Mouse (Mus musculus) Muller cell, postnatal 12 days (primary cell): Measurements from ENCODE around the gene Ubr4.
"Not testable (repeated sequence)": the region's sequence is repeated elsewhere in the genome, so short reads cannot be mapped to it uniquely, and the experiment has no call there.

Experiments used
- DNase-seq: peaks from one replicate; pipeline ENCODE4 v3.0.0-alpha.2; 2015; ENCODE audit errors: inconsistent ontology term

The Ubr4 gene

DNA sequence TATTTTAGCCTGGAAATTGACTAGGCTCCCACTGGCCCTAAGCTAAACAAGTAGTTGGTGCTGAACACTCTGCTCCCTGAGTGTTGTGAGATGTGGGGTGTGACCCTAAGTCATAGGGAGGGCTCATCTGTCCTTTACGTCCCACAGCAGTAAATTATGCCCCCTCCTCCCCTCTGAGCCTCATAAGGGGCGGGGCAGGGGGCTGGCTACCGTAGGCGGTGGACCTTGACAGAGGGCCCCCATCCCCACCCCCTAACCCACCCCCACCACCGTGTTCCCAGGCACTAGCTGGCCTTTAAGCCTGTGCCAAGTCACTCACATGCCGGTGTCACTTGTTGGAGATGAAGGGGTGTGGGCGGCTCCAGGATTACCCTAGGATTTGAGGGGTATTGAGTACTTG is 132.1 kb downstream of the Ubr4 start:
- DNase-seq = no peak

DNA sequence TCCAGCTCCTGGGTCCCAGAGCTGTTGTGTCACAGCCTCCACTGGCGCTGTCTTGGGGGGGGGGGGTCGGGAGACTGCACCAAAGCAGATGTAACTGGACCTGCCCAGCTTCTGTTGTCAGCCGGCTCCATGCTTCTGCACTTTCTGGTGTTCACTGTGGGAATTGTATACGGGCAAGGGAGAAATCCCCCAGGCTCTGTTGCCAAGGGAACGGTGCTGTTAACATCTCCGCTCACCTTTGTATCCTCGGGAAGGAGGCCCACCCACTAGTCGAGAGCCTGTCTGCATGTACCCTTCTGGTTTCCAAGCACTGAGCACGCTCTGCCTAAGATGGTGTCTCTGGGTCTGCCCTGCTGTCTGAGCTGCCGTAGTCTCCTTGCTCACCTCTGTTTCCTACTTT is 134.7 kb downstream of the Ubr4 start:
- DNase-seq = no peak

DNA sequence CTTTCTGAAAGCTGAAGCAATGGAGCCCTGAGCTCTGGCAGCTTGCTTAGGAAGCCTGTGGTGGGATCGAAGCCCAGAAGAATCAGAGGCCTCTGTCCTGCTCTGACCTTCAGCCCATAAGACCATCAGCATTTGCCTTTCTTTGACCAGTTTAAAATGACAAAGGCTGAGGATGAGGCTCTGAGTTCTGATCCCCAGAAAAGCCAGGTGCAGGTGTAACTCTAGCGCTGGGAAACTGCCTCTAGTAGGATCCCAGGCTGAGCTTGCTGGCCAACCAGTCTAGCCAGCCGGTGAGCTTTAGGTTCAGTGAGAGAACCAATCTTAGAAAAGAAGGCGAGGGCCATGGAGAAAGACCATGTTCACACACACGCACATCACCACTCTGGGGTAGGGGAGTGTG is 135.9 kb downstream of the Ubr4 start:
- no peak for DNase-seq

DNA sequence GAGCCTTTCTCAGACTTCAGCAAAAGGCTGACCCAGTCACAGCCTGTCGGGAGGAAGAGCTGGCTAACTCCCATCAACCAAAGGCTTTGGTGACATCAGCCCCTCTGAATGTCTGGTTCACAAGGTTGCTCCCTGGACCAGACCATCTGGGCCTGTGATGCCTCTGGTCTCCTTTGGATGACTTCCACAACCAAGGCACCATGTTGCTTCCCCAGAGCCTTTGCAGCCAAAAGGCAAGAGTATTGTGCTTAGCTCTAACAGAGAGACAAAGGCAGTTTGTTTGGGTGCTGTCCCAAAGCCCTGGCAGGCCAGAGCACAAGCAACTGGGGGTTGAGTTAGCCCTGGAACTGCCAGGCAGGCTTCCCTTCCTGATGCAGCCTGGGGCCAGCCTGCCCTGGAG is 137.5 kb downstream of the Ubr4 start:
- DNase-seq = peak; percentile 94

DNA sequence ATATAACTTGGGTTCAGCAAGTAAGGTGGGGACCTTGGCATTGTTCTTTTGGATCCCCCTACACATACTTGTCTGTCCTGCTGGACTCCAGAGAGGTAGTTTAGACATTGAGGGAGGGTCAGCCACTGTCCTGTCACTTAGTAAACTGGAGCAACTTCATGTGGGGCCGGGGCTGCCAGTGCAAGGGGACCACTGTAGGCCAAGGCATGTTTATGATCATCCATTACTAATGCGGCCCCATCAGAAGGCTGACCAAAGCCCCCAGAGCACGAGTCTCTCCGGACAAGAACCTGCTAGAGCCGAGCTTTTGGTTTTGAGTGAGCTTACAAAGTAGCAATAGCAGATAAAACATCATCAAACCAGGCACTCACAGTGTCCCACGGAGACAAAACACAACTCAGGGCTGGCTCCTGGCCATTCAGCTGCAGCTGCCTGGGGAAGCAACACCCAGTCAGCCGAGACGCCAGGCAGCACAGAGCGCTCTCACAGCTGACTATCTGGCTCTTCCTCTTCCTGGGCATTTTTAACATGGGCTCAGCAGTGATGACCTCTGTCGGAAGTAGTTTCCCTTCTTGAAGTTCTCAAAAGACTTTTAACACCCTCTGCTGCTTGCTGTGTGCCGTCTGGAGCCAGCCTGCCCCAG is 138.1 kb downstream of the Ubr4 start:
- DNase-seq = peak; percentile 72

DNA sequence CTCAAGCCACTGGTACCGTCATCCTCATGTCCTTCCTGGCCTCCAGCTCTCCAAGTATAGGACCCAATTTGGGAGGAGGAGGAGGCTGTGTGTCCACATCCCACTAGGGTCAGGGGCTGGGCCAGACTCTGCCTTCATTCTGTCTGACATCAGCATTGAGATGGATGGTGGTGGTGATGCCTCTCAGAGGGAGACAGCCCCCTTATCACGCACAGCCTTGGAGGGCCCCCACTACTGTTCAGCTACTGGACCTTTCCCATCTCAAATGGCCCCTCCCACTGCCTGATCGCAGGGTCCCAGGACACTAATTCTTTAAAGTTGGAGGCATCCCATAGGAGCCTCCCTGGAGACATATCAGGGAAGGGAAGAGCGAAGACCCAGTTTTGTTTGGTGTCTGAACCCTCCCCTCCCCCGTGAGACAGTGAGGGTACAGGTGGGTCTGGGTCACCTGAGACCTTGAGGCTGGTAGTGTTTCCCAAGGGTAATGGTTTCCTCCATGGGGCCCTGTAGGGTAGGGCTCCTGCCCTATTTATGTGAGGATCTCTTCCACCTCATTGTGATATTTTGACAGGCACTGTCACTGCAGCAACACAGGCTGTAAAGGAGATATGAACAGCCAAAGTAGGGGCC is 139.2 kb downstream of the Ubr4 start:
- DNase-seq = no peak

DNA sequence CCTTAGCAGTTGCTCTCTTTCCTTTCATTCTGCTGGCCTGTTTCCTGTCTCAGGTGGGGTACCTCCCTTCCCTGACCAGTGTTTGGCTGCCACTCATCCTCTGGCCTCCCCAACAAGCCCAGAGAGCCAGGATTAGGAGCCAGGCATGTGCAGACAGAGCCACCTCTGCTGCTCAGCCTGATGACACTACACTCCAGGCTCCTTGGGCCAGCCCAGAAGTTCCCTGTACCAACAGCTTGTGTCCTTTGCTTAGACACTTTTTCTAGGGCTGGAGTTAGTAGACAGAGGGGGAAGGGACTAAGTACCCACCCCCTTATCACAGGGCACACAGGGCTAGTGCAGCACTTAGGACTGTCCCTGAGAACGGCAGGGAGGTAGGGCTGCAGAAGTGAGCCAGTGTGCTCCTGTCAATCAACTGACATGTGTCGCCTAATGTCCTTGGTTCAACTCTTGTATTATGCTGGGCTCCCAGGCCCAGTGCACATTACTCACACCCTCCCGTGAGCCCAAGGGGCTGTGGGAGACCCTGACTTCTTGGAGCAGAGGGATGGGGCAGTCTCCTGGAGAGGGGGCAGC is 139.9 kb downstream of the Ubr4 start:
- DNase-seq = no peak

DNA sequence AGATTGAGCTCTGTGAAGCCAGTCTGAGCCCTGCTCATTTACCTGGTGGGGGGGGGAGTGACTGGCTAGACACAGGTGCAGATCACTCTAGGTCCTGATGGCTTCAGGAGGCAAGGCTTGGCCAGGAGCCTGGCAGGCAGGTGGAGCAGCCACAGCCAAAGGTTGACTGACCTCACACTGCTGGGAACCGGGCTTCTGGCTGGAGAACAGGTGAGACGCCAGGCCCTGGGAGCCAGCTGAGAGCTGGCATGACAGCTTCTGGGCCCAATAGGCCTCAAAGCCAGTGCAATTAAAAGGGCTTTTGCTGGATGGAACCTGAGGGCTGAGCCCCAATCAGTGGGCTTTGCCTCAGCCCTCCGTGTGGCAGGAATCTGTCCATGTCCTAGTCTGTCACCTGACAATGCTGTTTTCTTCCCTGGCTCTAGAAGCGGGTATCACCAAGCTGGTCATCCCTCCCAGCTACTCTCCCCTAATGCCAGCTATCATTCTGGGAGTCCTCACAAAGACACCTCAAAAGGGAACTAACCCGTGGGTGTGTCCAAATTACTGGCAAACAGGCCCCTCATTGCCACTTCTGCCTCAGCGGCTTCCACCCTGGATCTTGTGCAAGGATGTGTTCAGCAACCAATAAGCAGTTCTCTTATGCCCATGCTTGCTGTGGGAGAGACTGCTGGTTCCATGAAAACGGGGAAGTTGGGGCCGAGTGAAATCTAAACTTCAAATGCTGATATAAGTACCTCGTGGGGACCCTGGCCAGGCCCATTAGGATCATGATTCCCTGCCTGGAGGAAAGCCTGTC is 141.0 kb downstream of the Ubr4 start:
- no peak for DNase-seq

DNA sequence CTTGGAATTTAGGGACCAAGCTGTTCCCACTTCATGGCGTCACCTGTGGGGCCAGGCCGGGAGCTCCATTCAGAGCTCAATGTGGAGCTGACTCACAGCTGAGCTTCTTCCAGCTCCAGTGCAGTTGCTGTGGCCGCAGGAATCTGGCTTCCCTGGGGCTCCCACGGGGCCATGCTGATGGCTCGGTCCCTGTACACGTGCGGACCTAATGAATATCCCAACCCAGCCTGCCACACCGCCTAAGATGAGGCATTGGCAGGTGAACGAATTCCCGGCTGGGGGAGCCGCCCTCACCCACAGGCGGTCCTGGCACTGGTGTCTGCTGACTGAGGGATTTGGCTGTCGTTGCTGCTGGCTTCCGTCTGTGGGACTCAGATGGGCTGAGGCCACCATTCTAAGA is 148.4 kb downstream of the Ubr4 start:
- peak; percentile 98 for DNase-seq

DNA sequence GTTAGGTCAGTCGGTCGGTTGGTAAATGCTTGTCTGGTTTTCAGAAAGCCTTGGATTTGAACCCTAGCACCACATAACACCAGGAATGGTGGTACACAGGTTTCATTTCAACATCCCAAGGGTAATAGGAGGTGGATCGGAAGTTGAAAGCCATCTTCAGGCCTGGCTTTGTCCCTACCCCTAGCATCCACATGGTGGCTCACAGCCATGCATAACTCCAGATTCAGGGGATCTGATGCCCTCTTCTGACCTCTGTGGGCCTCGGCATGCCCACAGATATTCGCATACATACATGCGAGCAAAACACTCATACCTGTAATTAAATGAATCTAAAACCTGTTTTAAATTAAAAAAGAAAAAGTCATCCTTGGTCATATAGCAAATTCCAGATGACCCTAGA is 149.3 kb downstream of the Ubr4 start:
- no peak for DNase-seq

DNA sequence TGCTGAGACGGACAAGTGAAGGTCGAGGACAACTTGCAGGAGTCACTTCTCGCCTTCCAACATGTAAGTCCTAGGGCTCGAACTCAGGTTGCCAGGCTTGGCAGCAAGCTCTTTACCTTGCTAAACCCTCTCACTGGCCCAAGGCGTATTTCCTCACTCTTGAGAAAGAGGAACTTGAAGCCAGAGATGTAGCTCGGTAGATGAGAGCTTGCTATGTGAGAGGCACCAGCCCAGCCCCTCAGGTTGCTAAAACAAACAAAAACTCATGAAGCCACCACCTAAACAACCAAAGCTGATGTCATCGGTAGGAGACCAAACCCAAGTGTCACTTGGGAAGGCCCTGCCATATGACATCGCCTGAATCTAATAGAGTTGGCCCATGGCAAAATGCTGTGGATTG is 151.5 kb downstream of the Ubr4 start:
- no peak for DNase-seq

DNA sequence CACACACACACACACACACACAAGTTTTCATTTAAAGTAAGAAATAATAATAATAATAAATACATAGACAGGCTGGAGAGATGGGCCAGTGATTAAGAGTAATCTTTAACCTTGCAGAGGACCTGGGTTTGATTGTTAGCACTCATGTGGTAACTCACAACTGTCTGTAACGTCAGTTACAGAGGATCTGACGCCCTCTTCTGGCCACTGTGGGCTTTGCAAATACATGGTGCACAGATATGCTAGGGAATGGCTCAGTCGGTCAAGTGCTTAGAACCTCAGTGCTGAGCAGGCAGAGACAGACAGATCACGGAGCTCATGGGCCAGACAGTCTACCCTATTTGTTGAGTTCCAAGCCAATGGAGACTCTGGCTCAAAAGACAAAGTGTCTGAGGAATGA is 153.3 kb downstream of the Ubr4 start:
- DNase-seq = no peak

DNA sequence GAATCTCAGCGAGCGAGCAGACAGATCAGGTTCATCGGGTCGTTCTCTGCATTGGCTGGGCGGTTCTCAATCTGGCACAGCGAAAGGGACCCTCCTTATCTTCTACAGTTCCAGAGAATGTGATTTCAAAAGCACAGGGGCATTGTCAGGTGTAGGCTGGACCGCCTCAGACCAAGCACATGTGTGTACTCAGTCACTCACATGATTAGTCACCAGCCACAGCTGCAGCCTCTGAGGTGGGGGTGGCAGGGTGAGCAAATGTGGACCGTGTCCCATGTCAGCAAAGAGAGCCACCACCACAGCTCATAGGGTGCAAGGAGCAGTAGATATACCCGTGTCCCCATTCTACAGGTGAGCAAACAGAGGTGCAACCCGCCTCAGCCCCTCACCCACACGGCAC is 154.3 kb downstream of the Ubr4 start:
- no peak for DNase-seq

DNA sequence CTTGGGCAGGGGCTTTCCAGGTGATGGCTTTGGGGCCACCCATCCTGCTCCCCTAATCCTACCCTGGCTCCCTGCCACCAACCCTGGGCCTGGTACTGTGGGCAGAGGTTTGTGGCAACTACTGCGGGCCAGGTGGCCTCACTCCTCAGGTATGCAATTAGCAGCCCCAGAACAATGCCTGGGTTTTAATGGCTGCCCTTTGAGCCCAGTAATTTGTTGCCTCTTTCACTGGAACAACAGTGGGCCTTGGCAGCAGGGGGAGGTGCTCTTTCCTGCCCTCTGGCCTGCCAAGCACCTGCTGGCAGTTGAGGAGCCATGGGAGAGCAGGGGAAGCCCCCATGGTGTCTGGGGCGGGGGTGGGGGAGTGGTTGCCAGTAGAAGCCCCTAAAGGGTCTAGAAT is 156.7 kb downstream of the Ubr4 start:
- peak; percentile 77 for DNase-seq

DNA sequence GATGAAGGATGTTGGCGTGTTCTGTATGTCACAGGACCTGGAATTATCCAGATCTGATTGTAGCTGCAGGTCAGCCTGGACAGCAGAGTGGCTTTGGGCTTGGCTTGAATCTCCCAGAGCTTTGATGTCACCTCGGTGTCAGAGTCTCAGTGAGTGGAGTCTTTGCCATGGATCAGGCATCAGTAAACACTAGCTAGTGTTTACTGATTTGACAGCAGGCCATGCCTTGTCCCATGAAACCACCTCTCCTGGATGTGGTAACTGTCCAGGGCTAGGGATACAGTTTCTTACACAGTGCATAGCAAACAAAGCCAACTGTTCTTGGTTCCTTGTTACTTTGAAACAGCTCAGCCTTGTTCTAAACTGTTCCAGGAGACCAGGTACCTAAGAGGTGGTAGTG is 159.1 kb downstream of the Ubr4 start:
- DNase-seq = no peak

DNA sequence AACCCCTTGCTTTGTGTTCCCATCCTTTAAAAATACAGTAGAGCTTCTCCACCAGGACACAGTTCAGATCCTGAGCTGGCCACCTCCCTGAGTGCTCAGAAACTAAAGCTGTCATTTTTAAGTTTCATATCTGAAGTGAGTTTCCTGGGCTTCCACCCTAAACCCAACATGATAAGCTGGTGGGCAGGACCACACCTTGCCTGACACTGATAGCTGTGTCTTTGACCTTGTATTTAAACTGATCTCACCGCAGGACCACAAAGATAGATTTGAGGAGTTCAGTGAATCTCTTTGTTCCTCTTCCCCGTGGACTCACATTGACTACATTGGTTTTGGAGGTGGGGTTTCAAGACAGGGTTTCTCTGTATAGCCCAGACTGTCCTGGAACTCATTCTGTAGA is 160.6 kb downstream of the Ubr4 start:
- no peak for DNase-seq

DNA sequence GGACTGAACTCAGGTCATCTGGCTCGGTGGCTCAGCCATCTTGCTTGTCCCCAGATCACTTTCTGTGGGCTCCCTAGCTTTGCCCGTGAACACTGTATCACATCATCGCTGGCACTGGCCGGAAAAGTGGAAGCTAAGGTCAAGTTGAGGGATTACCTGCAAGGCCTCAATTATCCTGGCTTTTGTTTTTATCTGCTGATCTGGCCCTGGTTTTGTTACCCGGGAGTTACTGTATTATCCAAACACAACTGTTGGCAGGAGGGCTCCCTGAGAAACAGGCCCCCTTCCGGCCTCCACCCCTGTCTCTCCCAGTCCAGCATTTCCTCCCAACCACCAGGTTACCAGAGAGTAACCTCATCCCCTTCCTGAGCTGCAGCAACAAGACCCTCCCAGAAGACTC is 166.8 kb downstream of the Ubr4 start:
- DNase-seq = no peak

DNA sequence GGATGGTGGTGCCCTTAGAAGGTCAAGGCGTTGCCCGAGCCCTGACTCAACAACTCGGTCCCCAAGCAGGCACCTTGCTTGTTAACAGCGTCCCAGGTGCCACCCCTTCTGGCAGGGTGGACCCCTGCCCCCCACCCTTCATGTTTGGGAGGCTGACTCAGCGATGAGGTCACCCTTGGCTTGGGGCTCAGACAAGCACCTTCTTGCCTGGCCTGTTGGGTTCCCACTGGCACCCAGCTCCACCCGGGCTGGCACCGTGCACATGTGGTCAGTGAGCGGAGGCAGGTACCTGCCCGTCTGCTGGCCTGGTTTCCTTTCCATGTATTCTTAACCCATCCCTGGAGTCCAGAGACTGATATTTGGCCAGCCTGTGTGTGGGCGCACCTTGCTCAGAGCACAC is 169.5 kb downstream of the Ubr4 start:
- DNase-seq = no peak

DNA sequence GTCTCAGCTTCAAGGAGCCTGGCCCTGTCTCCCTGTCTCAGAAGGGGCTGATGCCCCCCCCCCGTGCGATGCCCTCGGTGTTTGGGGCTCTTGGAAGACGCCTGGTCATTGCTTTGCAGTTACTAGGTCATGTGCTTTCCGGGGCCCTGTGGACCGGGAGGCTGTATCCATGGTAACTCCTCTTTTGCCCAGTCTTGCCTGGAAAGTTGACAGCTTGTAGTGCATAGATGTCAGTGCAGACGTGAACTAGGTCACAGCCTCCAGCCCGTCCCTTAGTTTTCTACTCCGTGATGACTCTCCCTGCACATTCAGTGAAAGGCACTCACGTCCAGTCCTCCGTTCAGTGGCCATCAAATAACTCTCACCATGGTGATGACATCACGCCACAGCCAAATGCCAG is 174.1 kb downstream of the Ubr4 start:
- peak; percentile 69 for DNase-seq

DNA sequence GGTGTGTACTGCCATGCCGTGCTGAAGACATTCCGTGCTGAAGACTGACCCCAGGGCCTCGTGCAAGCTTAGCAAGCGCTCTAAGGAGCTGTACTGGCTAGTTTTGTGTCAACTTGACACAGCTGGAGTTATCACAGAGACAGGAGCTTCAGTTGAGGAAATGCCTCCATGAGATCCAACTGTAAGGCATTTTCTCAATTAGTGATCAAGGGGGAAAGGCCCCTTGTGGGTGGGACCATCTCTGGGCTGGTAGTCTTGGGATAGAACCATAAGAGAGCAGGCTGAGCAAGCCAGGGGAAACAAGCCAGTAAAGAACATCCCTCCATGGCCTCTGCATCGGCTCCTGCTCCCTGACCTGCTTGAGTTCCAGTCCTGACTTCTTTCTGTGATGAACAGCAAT is 177.8 kb downstream of the Ubr4 start, which contains the start of gene Iffo2:
Iffo2 (plus strand) TSS at position 301 of the 400 bp plus-strand sequence.
- not testable (repeated sequence) for DNase-seq

DNA sequence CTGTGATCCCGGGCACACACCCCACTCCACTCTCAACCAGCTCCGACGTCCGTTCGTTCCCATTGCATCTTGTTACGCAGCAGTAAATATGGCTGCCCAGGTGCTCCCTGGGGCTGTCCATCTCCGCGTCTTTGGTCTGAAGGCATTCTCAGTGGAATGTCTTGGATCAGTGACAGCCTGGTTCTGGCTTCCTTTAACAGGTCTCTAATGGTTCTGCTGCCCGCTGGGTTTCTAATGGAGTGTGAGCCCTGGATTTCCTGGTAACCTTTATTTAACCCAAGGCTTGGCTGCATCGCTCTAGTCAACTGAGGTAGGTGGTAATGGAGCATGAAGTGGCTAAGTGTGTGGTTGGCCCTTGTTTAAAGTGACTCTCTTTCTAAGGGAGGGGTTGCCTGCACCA is 179.7 kb downstream of the Ubr4 start:
- no peak for DNase-seq

DNA sequence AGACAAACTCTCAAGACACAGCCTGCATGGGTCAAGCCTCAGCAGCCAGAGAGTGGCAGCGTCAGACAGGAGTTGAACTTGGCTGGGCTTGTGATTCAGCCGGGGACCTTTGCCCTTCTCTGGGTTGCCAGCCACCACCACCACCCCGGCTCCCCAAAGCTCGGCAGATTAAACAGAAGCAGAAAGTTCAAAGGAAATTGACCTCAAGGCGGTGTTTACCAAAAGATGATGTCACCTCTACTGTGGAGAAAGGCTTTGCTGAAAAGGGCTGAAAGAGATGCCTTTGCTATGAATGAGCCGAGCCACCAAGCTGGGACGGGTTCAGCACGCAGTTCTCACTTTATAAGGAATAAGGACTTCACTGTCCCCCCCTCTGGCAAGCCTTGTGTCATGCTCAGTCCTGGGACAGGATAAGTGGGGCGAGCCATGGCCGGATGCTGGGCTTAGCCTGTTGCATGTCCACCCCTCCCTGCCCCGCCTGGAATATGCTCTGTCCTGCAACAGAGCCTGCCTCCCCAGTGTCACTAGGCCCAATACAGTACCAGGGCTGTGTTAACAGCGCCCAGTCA is 182.8 kb downstream of the Ubr4 start:
- DNase-seq = peak; percentile 97
